Mouse (Mus musculus): Measurements from ENCODE around the gene Tpm3-rs7. TPM values are rescaled to one million over a fixed set of nuclear protein-coding genes. Genes with fewer than 3 reads are reported as not detected.
"Not testable (repeated sequence)": the region's sequence is repeated elsewhere in the genome, so short reads cannot be mapped to it uniquely, and the experiment has no call there.

The Tpm3-rs7 gene
- 10 to 100 TPM; 31.5 to 34.3 TPM for total RNA-seq (2021)
- long read RNA-seq, experiment 1, transcript Tpm3-rs7-201 (1 exons, 2,147 nt) = major isoform, 78 of 78 reads
- long read RNA-seq, experiment 1, partial matches to known transcripts = 0 of 78 reads
- long read RNA-seq, experiment 1, other reads (novel, unspliced or antisense) = 0 of 78 reads
- long read RNA-seq, experiment 2, transcript Tpm3-rs7-201 (1 exons, 2,147 nt) = major isoform, 80 of 80 reads
- long read RNA-seq, experiment 2, partial matches to known transcripts = 0 of 80 reads
- long read RNA-seq, experiment 2, other reads (novel, unspliced or antisense) = 0 of 80 reads

- DNase-seq (ENCODE audit: low spot score in 2 of 2) = not testable (repeated sequence)
Observed at GRCm38 (mm10) chr14:113314499-113314898, at the start of gene Tpm3-rs7. Tpm3-rs7 (plus strand) TSS chr14:113314608.

DNA sequence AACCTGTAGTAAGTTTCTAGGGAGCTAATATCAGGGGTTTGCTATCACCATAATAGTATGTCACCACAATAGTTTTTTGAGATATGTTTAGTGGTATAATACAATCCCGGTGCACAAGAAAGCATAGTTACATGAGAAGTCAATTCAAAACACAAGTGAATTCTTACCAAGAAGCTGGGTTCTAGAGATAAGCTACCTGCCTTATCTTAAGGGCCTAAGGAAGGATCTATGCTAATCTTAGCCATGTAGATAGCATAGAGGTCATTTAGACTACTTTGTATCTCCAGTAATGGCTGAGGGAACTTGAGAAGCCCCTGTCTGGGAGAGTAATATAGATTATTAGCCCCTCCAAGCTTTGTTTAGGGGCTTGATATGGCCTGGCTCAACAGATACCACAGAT, 2.6 kb downstream of the Tpm3-rs7 start:
- DNase-seq (ENCODE audit: low spot score in 2 of 2) = no peak

DNA sequence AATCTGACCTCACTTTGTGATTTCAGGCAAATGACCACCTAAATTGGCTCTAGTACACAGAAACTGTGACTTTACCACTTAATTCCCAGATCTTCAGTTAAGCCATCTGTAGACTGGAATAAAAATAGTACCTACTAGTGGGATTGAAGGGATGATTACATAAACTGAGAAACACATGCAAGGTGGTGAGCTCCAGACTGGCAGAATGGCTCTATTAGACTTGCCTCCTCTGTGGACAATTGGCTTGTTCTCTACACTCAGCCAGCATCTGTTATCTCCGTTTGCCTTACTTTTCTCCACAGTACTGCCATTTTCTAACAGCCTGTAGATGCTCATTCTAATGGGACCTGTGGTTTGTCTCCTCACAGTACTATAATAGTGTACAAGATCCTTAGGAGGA, 49.0 kb downstream of the Tpm3-rs7 start:
- no peak for DNase-seq (ENCODE audit: low spot score in 2 of 2)
